Mouse (Mus musculus): ENCODE data around the gene Tanc2. TPM values are rescaled to one million over a fixed set of nuclear protein-coding genes. Genes with fewer than 3 reads are reported as not detected.

The Tanc2 gene
- polyA plus RNA-seq, 1 experiment from 2014 or later, result 17.9 TPM

DNA sequence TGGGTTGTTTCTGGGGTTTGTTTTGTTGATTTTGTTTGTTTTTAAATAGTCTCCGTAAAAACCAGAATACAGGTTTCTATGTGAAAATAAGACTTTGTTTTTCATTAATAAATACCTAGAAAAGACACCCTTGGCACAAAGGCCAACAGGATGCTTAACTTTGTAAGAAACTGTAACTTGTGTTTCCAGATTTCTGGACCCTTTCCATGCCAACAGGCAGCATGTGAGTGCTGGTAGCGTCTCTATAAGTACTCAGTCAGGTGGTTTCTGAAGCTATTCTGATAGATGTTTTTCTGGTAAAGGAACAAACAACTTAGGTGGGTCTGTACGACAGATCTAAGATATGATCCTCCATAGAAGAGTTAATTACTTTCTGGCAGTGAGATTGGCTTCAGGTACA lies 26.2 kb upstream of the Tanc2 start:
- WGBS, result 92% methylated on average over 3 of the region's 3 CpGs
- ATAC-seq (ENCODE audit: low FRiP score, low read depth), result no peak
- no peak overlapping the region for H3K27ac ChIP-seq (replicated peaks)

DNA sequence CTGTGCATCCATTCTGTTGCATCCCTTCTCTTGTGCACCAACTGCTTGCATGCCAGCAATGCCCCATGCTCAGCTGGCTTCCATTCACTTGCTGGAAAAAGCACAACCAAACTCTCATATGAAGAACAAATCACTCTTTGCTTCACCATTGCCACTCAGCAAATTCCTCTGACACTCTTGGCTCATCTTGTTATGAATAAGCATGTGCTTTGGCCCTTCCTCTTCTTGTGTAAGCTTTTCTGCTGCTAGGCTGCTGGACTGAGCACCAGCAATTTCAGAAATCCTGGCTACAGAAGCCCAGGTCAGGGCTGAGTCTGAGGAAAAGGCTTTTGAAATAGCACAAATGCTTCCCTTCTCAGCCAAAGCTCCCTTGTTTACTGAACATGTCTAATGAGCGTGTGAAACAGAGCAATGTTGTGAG lies 22.6 kb upstream of the Tanc2 start:
- 58% methylated on average over 1 of the region's 1 CpGs for WGBS
- Histone ChIP-seq H3K4me1 (peaks cover 5% of the 10 kb centered on the region; the same call in 1 of the 2 replicates), H3K27me3 (no peaks in the 10 kb centered on the region), H3K9ac (replicated peaks) (no peak overlapping the region), H3K36me3 (no peaks in the 10 kb centered on the region), H3K4me3 (no peak overlapping the region), H3K27ac (replicated peaks) (no peak overlapping the region), H3K4me2 (replicated peaks) (no peak overlapping the region), H3K9me3 (no peaks in the 10 kb centered on the region)
- no peak for ATAC-seq (ENCODE audit: low FRiP score, low read depth)

More for the DNA sequence above, 26.2 kb upstream of the Tanc2 start:
- no peaks in the 10 kb centered on the region for H3K27me3 ChIP-seq
- no peak overlapping the region for H3K4me2 ChIP-seq (replicated peaks)
- peaks cover 5% of the 10 kb centered on the region; the same call in 1 of the 2 replicates for H3K4me1 ChIP-seq
- no peaks in the 10 kb centered on the region for H3K9me3 ChIP-seq
- H3K36me3 ChIP-seq, result no peaks in the 10 kb centered on the region
- H3K9ac ChIP-seq (replicated peaks), result no peak overlapping the region
- no peak overlapping the region for H3K4me3 ChIP-seq

DNA sequence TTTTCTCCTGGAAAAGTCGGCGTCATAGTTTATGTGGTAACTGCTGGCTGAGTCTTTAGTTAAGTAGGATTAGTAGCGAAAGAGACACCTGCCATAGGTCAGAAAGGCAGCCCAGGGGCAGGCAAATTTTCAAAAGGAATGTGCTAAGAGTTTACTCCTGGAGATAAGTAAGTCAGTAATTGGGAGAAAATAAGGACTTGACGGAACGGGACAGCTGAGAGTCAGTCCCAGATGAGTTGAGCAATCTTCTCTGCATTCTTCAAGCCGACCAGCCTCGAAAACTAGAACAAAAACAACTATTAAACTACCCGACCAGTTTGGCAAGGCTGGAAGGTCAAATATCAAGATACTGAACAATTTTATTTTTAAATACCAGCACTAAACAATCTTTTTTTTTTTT lies 17.8 kb upstream of the Tanc2 start:
- no peak overlapping the region for H3K9ac ChIP-seq (replicated peaks)
- 71% methylated on average over 8 of the region's 8 CpGs for WGBS

DNA sequence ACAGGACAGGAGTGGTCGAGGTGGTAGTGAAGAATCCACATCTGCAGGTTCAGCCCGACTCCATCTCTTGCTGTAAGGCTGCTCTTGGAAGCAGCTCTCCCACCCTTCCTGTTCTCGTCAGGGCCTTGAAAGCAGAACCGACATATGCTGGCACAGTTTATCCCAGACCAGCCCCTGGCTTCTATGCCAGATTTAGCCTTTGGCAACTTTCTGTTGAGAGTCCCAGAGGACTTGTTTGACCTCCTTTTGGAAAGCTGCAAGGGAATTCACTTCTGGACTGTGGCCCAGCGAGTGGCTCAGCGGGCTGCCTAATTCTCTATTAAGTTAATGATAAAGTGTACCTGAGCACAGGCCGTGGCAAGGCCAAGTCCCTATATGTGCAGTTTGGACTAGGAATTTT lies 15.5 kb upstream of the Tanc2 start:
- no peaks in the 10 kb centered on the region for H3K4me1 ChIP-seq
- 82% methylated on average over 7 of the region's 7 CpGs for WGBS
- H3K9ac ChIP-seq (replicated peaks), result no peak overlapping the region
- no peaks in the 10 kb centered on the region for H3K36me3 ChIP-seq
- ATAC-seq (ENCODE audit: low FRiP score, low read depth), result no peak
- no peak overlapping the region for H3K27ac ChIP-seq (replicated peaks)
- no peaks in the 10 kb centered on the region for H3K27me3 ChIP-seq
- no peak overlapping the region for H3K4me2 ChIP-seq (replicated peaks)
- H3K4me3 ChIP-seq, result no peak overlapping the region
- no peaks in the 10 kb centered on the region for H3K9me3 ChIP-seq

More for the DNA sequence above, 17.8 kb upstream of the Tanc2 start:
- Histone ChIP-seq H3K4me1 (peaks cover 4% of the 10 kb centered on the region; the same call in 1 of the 2 replicates), H3K36me3 (no peaks in the 10 kb centered on the region), H3K4me2 (replicated peaks) (no peak overlapping the region), H3K9me3 (no peaks in the 10 kb centered on the region), H3K27me3 (no peaks in the 10 kb centered on the region), H3K4me3 (no peak overlapping the region), H3K27ac (replicated peaks) (no peak overlapping the region)
- no peak for ATAC-seq (ENCODE audit: low FRiP score, low read depth)

DNA sequence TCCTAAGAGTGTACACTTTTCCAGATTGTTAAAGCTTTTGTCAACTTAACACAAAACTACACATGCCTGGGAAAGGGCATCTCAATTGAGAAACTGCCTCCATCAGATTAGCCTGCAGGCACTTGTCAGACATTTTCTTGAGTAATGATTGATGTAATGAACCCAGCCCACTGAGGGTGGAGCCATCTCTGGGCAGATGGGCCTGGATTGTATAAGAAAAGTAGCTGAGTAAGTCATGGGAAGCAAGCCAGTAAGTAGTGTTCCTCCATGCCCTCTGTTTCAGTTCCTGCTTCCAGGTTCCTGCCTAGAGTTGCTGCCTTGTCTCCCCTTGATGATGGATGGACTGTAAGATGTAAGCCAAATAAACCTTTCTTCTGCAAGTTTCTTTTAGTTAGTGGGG lies 12.6 kb upstream of the Tanc2 start:
- Histone ChIP-seq H3K4me3 (no peak overlapping the region), H3K9ac (replicated peaks) (no peak overlapping the region), H3K4me2 (replicated peaks) (no peak overlapping the region), H3K4me1 (no peaks in the 10 kb centered on the region), H3K27me3 (no peaks in the 10 kb centered on the region), H3K36me3 (no peaks in the 10 kb centered on the region), H3K9me3 (0 out of 2 replicates have a peak, but pooled peaks cover 2% of the 10 kb centered on the region), H3K27ac (replicated peaks) (no peak overlapping the region)
- no peak for ATAC-seq (ENCODE audit: low FRiP score, low read depth)

DNA sequence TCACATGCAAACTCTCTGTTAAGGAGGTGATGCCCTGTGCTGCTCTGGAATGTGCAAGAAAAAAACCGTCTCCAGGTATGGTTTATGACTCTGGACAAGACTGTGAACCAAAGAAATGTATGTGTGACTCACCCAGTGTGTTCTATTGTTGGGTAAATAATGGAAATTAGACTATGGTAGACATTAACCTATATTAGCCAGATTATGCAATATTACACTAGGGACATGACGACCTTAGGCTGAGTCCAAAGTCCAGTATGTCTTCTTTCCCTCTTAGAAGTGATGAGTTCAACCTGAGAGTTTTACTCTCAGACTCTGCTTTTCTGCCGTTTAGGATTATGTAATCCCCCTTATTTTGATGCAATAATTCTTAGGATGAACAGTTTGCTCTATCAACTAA lies 7.8 kb upstream of the Tanc2 start:
- no peak overlapping the region for H3K9ac ChIP-seq (replicated peaks)
- no peaks in the 10 kb centered on the region for H3K36me3 ChIP-seq
- no peaks in the 10 kb centered on the region for H3K4me1 ChIP-seq
- no peak overlapping the region for H3K4me2 ChIP-seq (replicated peaks)
- H3K27me3 ChIP-seq, result no peaks in the 10 kb centered on the region
- WGBS, result 84% methylated on average over 3 of the region's 3 CpGs
- H3K27ac ChIP-seq (replicated peaks), result no peak overlapping the region
- 0 out of 2 replicates have a peak, but pooled peaks cover 2% of the 10 kb centered on the region for H3K9me3 ChIP-seq
- no peak overlapping the region for H3K4me3 ChIP-seq
- no peak for ATAC-seq (ENCODE audit: low FRiP score, low read depth)

DNA sequence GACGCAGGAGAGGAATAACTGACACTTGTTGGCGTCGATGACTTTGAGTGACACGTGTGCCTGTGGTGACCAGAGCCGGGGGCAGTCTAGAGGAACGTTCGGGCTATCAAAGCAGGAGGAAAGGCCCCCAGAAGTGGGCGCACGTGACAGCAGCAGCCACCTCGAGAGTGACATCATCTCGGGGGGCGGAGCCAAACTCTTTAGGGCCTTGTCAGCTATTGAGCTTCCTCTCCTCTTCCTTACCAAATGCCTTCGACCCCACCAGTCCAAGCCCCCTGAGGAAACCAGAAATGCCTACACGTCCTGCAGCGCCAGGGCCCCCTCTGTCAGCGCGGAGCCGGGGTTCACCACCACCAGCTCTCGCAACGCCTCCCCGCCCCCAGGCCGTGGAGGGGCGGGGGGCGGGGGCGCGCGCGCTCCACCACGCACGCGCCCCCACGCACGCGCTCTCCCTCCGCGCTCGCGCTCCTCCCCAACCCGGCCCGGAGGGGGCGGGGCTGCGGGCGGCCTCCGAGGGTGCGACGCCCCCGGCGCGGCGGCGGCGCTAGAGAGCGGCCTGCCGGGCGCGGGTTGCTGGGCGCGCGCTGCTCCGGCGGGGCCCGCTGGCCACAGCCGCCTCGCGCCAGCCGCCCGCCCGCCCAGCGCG lies 432 bp upstream of the Tanc2 start:
- under 1% methylated on average over 59 of the region's 70 CpGs for WGBS
- H3K27ac ChIP-seq (replicated peaks), result peak overlapping the region; percentile 95
- peaks cover 3% of the 10 kb centered on the region for H3K4me1 ChIP-seq
- peak overlapping the region; percentile 90 for H3K4me3 ChIP-seq
- ATAC-seq (ENCODE audit: low FRiP score, low read depth), result peak; percentile 91
- no peaks in the 10 kb centered on the region for H3K9me3 ChIP-seq
- H3K9ac ChIP-seq (replicated peaks), result peak overlapping the region; percentile 95
- H3K4me2 ChIP-seq (replicated peaks), result peak overlapping the region; percentile 84
- no peaks in the 10 kb centered on the region for H3K36me3 ChIP-seq
- no peaks in the 10 kb centered on the region for H3K27me3 ChIP-seq

DNA sequence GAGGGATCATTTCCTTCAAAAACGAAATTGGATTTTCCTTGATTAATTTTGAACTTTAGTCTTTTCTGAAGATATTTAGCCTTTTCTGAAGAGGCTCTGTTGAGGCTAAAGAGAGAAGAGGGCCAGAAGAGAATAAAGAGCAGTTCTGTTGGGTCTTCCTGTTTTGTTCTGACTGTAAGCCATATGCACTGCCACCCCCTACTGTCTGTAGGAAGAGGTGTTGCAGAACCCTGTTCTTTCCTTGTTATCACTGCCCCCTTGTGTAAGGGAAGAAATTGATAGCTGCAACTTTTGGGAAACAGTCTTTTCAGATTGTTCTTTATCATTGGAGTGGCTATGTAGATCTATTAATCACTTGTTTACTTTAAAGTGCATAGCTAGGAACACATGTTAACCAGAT lies 2.1 kb downstream of the Tanc2 start:
- no peak for ATAC-seq (ENCODE audit: low FRiP score, low read depth)
- H3K4me2 ChIP-seq (replicated peaks), result peak overlapping the region; percentile 84; the same call in 1 of the 2 replicates
- H3K9ac ChIP-seq (replicated peaks), result no peak overlapping the region
- H3K9me3 ChIP-seq, result no peaks in the 10 kb centered on the region
- H3K27me3 ChIP-seq, result no peaks in the 10 kb centered on the region
- no peak overlapping the region for H3K27ac ChIP-seq (replicated peaks)
- H3K4me3 ChIP-seq, result no peak overlapping the region
- WGBS, result 33% methylated on average over 1 of the region's 1 CpGs
- peaks cover 3% of the 10 kb centered on the region for H3K4me1 ChIP-seq
- no peaks in the 10 kb centered on the region for H3K36me3 ChIP-seq

DNA sequence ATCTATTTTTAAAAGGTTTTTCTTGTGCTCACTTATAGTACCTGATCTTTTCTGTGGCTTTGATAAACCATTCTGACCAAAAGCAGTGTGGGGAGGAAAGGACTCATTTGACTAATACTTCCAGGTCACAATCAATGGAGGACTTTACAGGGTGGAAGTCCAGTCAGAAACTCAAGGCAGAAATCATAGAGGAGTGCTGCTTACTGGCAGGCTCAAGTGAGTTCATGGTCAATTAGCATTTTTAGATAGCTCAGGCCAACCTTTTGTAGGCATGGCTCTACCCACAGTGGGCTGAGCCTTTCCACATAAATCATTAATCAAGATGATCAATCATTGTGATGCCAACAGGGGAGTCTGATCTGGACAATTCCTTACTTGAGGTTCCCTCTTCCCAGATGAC lies 12.4 kb downstream of the Tanc2 start:
- Histone ChIP-seq H3K9me3 (no peaks in the 10 kb centered on the region), H3K4me1 (no peaks in the 10 kb centered on the region), H3K4me2 (replicated peaks) (no peak overlapping the region), H3K27ac (replicated peaks) (no peak overlapping the region), H3K36me3 (no peaks in the 10 kb centered on the region), H3K4me3 (no peak overlapping the region), H3K9ac (replicated peaks) (no peak overlapping the region), H3K27me3 (no peaks in the 10 kb centered on the region)
- ATAC-seq (ENCODE audit: low FRiP score, low read depth), result no peak

DNA sequence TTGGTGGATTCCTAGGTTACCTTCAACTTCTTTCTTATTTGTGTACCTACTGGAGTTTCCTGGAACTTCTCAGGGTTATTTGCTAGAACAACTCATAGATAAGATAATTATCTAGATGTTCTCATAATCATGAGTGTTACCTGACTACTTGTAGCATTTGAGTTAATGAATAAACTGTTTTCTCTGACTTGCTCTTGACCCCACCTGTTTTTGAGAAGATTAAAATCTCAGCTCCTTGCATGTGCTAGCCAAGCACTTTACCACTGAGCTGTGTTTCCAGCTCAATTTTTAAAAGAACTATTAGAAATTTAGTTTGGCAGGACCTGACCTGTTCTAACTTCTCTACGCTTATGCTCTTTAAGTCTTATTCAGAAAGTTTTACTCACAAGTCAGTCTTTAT lies 36.4 kb downstream of the Tanc2 start:
- Histone ChIP-seq H3K4me2 (replicated peaks) (no peak overlapping the region), H3K9ac (replicated peaks) (no peak overlapping the region), H3K36me3 (no peaks in the 10 kb centered on the region), H3K4me3 (no peak overlapping the region), H3K27me3 (no peaks in the 10 kb centered on the region), H3K4me1 (no peaks in the 10 kb centered on the region), H3K27ac (replicated peaks) (no peak overlapping the region), H3K9me3 (no peaks in the 10 kb centered on the region)
- no peak for ATAC-seq (ENCODE audit: low FRiP score, low read depth)
- WGBS, result 95% methylated on average over 1 of the region's 1 CpGs

DNA sequence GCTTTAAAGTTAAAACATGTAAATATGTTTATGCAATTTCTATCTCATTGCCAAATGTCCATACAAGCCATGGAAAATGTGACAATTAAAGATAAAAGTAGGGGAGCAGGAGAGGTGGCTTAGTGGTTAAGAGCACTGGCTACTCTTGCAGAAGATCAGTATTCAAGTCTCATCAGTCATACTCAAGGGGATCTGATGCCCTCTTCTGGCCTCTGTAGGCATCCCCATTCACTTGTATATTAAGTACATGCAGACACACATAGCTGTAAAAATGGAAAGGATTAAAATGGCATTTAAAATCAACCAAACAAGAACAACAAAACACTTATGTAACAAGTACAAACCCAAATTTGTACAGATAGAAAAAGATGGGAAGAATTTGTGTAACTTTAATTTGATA lies 54.2 kb downstream of the Tanc2 start:
- H3K9ac ChIP-seq (replicated peaks), result no peak overlapping the region
- H3K4me3 ChIP-seq, result no peak overlapping the region
- no peaks in the 10 kb centered on the region for H3K36me3 ChIP-seq

DNA sequence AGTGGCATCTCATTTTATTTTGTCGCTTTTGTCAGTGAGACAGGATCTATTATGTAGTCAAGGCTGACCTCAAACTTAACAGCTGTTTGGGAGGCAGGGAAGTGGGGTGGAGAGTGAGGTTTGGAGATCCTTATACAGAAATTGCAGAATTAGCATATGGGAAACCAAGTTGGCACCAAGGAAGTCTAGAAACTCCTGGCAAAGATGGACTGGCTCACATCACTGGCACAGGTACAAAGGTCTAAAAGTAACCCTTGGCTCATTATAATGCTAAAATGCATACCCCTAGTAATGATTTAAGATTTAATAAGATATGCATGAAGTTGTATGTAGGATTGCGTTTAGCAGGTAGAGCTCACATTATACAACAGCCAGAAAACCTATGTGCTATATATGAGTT lies 58.2 kb downstream of the Tanc2 start:
- H3K9me3 ChIP-seq, result no peaks in the 10 kb centered on the region
- H3K27ac ChIP-seq (replicated peaks), result no peak overlapping the region
- no peaks in the 10 kb centered on the region for H3K27me3 ChIP-seq
- no peak overlapping the region for H3K9ac ChIP-seq (replicated peaks)
- no peaks in the 10 kb centered on the region for H3K36me3 ChIP-seq
- WGBS, result 91% methylated on average over 2 of the region's 2 CpGs
- no peak overlapping the region for H3K4me3 ChIP-seq
- no peaks in the 10 kb centered on the region for H3K4me1 ChIP-seq
- no peak for ATAC-seq (ENCODE audit: low FRiP score, low read depth)
- H3K4me2 ChIP-seq (replicated peaks), result no peak overlapping the region

More for the DNA sequence above, 54.2 kb downstream of the Tanc2 start:
- no peak overlapping the region for H3K4me2 ChIP-seq (replicated peaks)
- ATAC-seq (ENCODE audit: low FRiP score, low read depth), result no peak
- no peak overlapping the region for H3K27ac ChIP-seq (replicated peaks)
- H3K27me3 ChIP-seq, result no peaks in the 10 kb centered on the region
- no peaks in the 10 kb centered on the region for H3K9me3 ChIP-seq
- no peaks in the 10 kb centered on the region for H3K4me1 ChIP-seq

DNA sequence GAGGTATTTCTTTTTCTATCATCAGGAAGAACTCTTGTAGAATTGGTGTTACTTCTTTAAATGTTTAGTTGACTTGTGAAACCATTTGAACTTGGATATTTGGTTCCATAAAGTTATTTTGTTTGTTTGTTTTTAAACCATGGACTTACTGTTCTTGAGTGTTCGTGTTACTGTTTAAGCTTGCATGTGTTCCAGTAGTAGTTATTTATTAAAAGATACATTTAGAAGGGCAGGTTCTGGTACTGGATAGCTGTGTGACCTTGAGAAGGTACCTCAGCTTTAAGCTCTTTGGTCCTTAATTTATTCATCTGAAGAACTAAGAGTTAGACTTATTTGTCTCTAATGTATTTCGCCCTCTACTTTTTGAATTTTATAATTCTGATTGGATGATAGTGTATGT lies 64.8 kb downstream of the Tanc2 start:
- Histone ChIP-seq H3K9me3 (no peaks in the 10 kb centered on the region), H3K27ac (replicated peaks) (no peak overlapping the region), H3K36me3 (no peaks in the 10 kb centered on the region), H3K4me1 (no peaks in the 10 kb centered on the region), H3K4me3 (no peak overlapping the region), H3K4me2 (replicated peaks) (no peak overlapping the region), H3K9ac (replicated peaks) (no peak overlapping the region), H3K27me3 (no peaks in the 10 kb centered on the region)
- ATAC-seq (ENCODE audit: low FRiP score, low read depth), result no peak
- WGBS, result 81% methylated on average over 2 of the region's 2 CpGs

All from midbrain, embryonic 12.5 days (tissue).